12 mouse cellular contexts compared by ENCODE assay signal in the genomic region with DNA sequence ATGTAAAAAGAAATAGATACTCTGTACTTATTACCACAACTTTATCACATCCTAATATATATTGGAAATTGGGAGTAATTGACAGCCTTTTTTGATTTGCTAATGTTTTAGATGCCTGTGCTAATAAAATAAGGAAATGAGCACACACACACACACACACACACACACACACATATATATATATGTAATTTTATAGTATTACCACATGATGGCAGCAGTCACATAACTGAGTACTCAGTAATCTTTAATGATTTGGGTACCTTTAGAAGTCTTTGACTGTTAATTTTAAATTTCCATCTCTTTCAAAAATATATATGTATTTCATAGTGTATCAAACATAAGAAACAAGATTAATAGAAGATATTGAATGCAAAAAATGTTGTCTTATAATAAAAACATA.
A peak's percentile ranks its signal among the peaks of the same experiment; 100 is the strongest.
DNase-seq lines count a peak whose midpoint lies in the region; ATAC-seq and TF ChIP-seq lines count a peak whose summit lies in the region.
"Had no signal": no experiment of that assay in that cellular context is flagged by ENCODE, and none has a peak within 500 bp of the region (broad histone marks: within the 10 kb centered on the region; RNA-seq: fewer than 3 reads in every experiment).

No protein-coding gene starts in this region.

- no peak for TF ChIP-seq POLR2A in brain, embryonic 14.5 days (IDR thresholded peaks at IDR 0.05; ENCODE audit: borderline replicate concordance, extremely low read depth, insufficient read depth, insufficient read length, poor library complexity, severe bottlenecking)

- no peaks in the 10 kb centered on the region for H3K9me3 ChIP-seq in embryonic facial prominence, embryonic 11.5 days (replicated peaks; ENCODE audit: control insufficient read depth, low read length)
- no peaks in the 10 kb centered on the region for H3K9me3 ChIP-seq in embryonic facial prominence, embryonic 10.5 days
- H3K9me3 ChIP-seq: stomach, embryonic 15.5 days had no signal

- no peak overlapping the region for H3K9ac ChIP-seq in embryonic facial prominence, embryonic 11.5 days (replicated peaks; ENCODE audit: low read length)
- H3K9ac ChIP-seq: stomach, embryonic 15.5 days had no signal

- H3K4me2 ChIP-seq in embryonic facial prominence, embryonic 11.5 days (ENCODE audit: low read depth, low read length), result no peak overlapping the region
- H3K4me2 ChIP-seq: stomach, embryonic 15.5 days had no signal

- no peaks in the 10 kb centered on the region for H3K36me3 ChIP-seq in embryonic facial prominence, embryonic 11.5 days (replicated peaks; ENCODE audit: control insufficient read depth, insufficient read depth, low read depth, low read length)
- peaks cover 9% of the 10 kb centered on the region for H3K36me3 ChIP-seq in embryonic facial prominence, embryonic 10.5 days (replicated peaks)
- H3K36me3 ChIP-seq: stomach, embryonic 15.5 days had no signal

- H3K27ac ChIP-seq in embryonic facial prominence, embryonic 11.5 days (replicated peaks; ENCODE audit: low read depth, low read length), result no peak overlapping the region
- no peak overlapping the region for H3K27ac ChIP-seq in embryonic facial prominence, embryonic 10.5 days (replicated peaks)
- H3K27ac ChIP-seq: macrophage; stomach, embryonic 15.5 days had no signal

- no peak for TF ChIP-seq CTCF in brain, embryonic 14.5 days (IDR thresholded peaks at IDR 0.05; ENCODE audit: borderline replicate concordance, extremely low read depth, insufficient read depth, insufficient read length)

- no peak for ATAC-seq in embryonic facial prominence, embryonic 11.5 days (replicated peaks; ENCODE audit: insufficient number of reproducible peaks, low FRiP score, low TSS enrichment, low read depth)
- no peak for ATAC-seq in erythroblast, adult 5-6 weeks (replicated peaks; ENCODE audit: low FRiP score, poor library complexity, severe bottlenecking)

- H3K4me3 ChIP-seq in embryonic facial prominence, embryonic 11.5 days (ENCODE audit: low read depth, low read length), result no peak overlapping the region
- no peak overlapping the region for H3K4me3 ChIP-seq in embryonic facial prominence, embryonic 10.5 days
- H3K4me3 ChIP-seq: stomach, embryonic 15.5 days had no signal

- peak; percentile 2 for DNase-seq in embryonic facial prominence, embryonic 11.5 days (ENCODE audit: low spot score)
- no peak for DNase-seq in embryonic facial prominence, embryonic 10.5 days (ENCODE audit: low spot score)
- DNase-seq in kidney, postnatal 4 days, result peak; percentile 6 to 7
- DNase-seq in kidney, adult 8-10 months, result no peak
- peak; percentile 9 for DNase-seq in A20 (ENCODE audit: low read depth, low spot score)
- peak; percentile 29 for DNase-seq in brain, embryonic 14.5 days (ENCODE audit: low read depth)
- DNase-seq in adrenal gland, postnatal 25 days, result no peak
- DNase-seq: gastrocnemius, postnatal 36 days; kidney, postnatal 25 days had no signal

- no peaks in the 10 kb centered on the region for H3K27me3 ChIP-seq in embryonic facial prominence, embryonic 11.5 days (ENCODE audit: control insufficient read depth, insufficient read depth, low read length)
- no peaks in the 10 kb centered on the region for H3K27me3 ChIP-seq in embryonic facial prominence, embryonic 10.5 days (replicated peaks; ENCODE audit: low read depth, poor library complexity, severe bottlenecking)
- H3K27me3 ChIP-seq: stomach, embryonic 15.5 days had no signal

- no peaks in the 10 kb centered on the region for H3K4me1 ChIP-seq in embryonic facial prominence, embryonic 11.5 days (ENCODE audit: control insufficient read depth, insufficient read depth, low read length)
- no peaks in the 10 kb centered on the region for H3K4me1 ChIP-seq in embryonic facial prominence, embryonic 10.5 days
- H3K4me1 ChIP-seq: stomach, embryonic 15.5 days had no signal

Comparison
In these comparisons a context has a peak if more than half of its experiments do, and no peak if none do; other contexts are left out.
1. DNase-seq: peak in embryonic facial prominence, embryonic 11.5 days (single experiment), kidney, postnatal 4 days (2 of 2), A20 (single experiment) and brain, embryonic 14.5 days (single experiment); none in embryonic facial prominence, embryonic 10.5 days (single experiment), kidney, adult 8-10 months (0 of 2) and adrenal gland, postnatal 25 days (single experiment).